Mouse (Mus musculus) stomach, embryonic 14.5 days (tissue): ENCODE results near the gene Jade1. TPM values are rescaled to one million over a fixed set of nuclear protein-coding genes. Genes with fewer than 3 reads are reported as not detected.

Source experiments
- ATAC-seq: fragments of 200-750 bp; cut with Nextera tagmentation; 2 replicates; pipeline ENCODE4 v1.8.0; 2017; ENCODE audit warnings: low read depth, moderate TSS enrichment; ENCODE audit not compliant: insufficient number of reproducible peaks, insufficient read depth, low FRiP score
- H3K27ac ChIP-seq: fragments of 300-500 bp; sonication (generic); 2 replicates; pipeline ENCODE4 v1.5.1; 2014; ENCODE audit warnings: mild to moderate bottlenecking, low read length, moderate library complexity, mixed read lengths
- H3K27me3 ChIP-seq: fragments of 300-500 bp; sonication (generic); 2 replicates; pipeline ENCODE4 v1.6.1; 2014; ENCODE audit warnings: low read length, control low read depth, mixed read lengths; ENCODE audit not compliant: control insufficient read depth, insufficient read depth
- H3K36me3 ChIP-seq: fragments of 300-500 bp; sonication (generic); 2 replicates; pipeline ENCODE4 v1.6.1; 2014; ENCODE audit warnings: mild to moderate bottlenecking, control low read depth, low read length, moderate library complexity, mixed read lengths; ENCODE audit not compliant: control insufficient read depth, insufficient read depth
- H3K4me1 ChIP-seq: fragments of 300-500 bp; sonication (generic); 2 replicates; pipeline ENCODE4 v1.6.1; 2014; ENCODE audit warnings: low read length, control low read depth, mixed read lengths; ENCODE audit not compliant: control insufficient read depth, insufficient read depth
- H3K4me2 ChIP-seq: fragments of 300-500 bp; sonication (generic); replicated peaks from 2 replicates; pipeline ENCODE4 v1.6.1; 2014; ENCODE audit warnings: low read depth, low read length, control low read depth
- H3K4me3 ChIP-seq: fragments of 300-500 bp; sonication (generic); 2 replicates; pipeline ENCODE4 v1.5.1; 2014; ENCODE audit warnings: low read depth, low read length, control low read depth
- H3K9ac ChIP-seq: fragments of 300-500 bp; sonication (generic); replicated peaks from 2 replicates; pipeline ENCODE4 v1.6.1; 2014; ENCODE audit warnings: low read depth, mild to moderate bottlenecking, control low read depth, low read length, moderate library complexity, mixed read lengths
- H3K9me3 ChIP-seq: fragments of 300-500 bp; sonication (generic); 2 replicates; pipeline ENCODE4 v1.6.1; 2016; ENCODE audit warnings: low read depth, low read length, control low read depth; ENCODE audit not compliant: control insufficient read depth
- WGBS: fragments of 180-500 bp; shearing (Covaris S2); extraction: QIAGEN DNeasy Blood & Tissue Kit; methylation state at CpG from one replicate; pipeline ENCODE4 v1.1.7; 2014; 5-methylcytosine and 5-hydroxymethylcytosine counted together
- polyA plus RNA-seq: library from polyadenylated mRNA; unstranded; fragments of >200 nt; fragmentation: Nextera tagmentation; extraction: Ambion mirVana; gene quantifications from 2 replicates; pipeline ENCODE4 v1.2.1, GENCODE M21; 2014

Gene Jade1
- polyA plus RNA-seq, 1 experiment from 2014 or later: 12.1 TPM

- Histone ChIP-seq H3K4me3 (no peak overlapping the region), H3K4me1 (no peaks in the 10 kb centered on the region), H3K36me3 (no peaks in the 10 kb centered on the region), H3K27ac (no peak overlapping the region), H3K27me3 (no peaks in the 10 kb centered on the region), H3K4me2 (no peak overlapping the region), H3K9me3 (no peaks in the 10 kb centered on the region), H3K9ac (no peak overlapping the region)
- WGBS: 43% methylated on average over 3 of the region's 3 CpGs
- no peak for ATAC-seq
Measured at GRCm38 (mm10) chr3:41521733-41522132, 33.8 kb upstream of the Jade1 start.

- H3K4me3 ChIP-seq: no peak overlapping the region
- H3K27ac ChIP-seq: no peak overlapping the region
- H3K4me2 ChIP-seq: no peak overlapping the region
- ATAC-seq: peak; percentile 81
- no peak overlapping the region for H3K9ac ChIP-seq
- no peaks in the 10 kb centered on the region for H3K27me3 ChIP-seq
- no peaks in the 10 kb centered on the region for H3K9me3 ChIP-seq
- no peaks in the 10 kb centered on the region for H3K4me1 ChIP-seq
- 32% methylated on average over 18 of the region's 18 CpGs for WGBS
- no peaks in the 10 kb centered on the region for H3K36me3 ChIP-seq
Measured at GRCm38 (mm10) chr3:41522226-41523005, 33.1 kb upstream of the Jade1 start.

GRCm38 (mm10) chr3:41523006-41523375 lies 32.5 kb upstream of the Jade1 start:
- Histone ChIP-seq H3K27me3 (no peaks in the 10 kb centered on the region), H3K9ac (no peak overlapping the region), H3K4me3 (no peak overlapping the region), H3K27ac (no peak overlapping the region), H3K9me3 (no peaks in the 10 kb centered on the region), H3K36me3 (no peaks in the 10 kb centered on the region), H3K4me2 (no peak overlapping the region), H3K4me1 (no peaks in the 10 kb centered on the region)
- ATAC-seq: no peak
- 39% methylated on average over 2 of the region's 2 CpGs for WGBS

GRCm38 (mm10) chr3:41523460-41523859 lies 32.1 kb upstream of the Jade1 start:
- Histone ChIP-seq H3K9ac (no peak overlapping the region), H3K27ac (no peak overlapping the region), H3K36me3 (no peaks in the 10 kb centered on the region), H3K4me3 (no peak overlapping the region), H3K4me1 (no peaks in the 10 kb centered on the region), H3K9me3 (no peaks in the 10 kb centered on the region), H3K27me3 (no peaks in the 10 kb centered on the region), H3K4me2 (no peak overlapping the region)
- 93% methylated on average over 4 of the region's 4 CpGs for WGBS
- ATAC-seq: no peak

GRCm38 (mm10) chr3:41528291-41528969 lies 27.1 kb upstream of the Jade1 start:
- Histone ChIP-seq H3K4me1 (no peaks in the 10 kb centered on the region), H3K27me3 (no peaks in the 10 kb centered on the region), H3K9me3 (no peaks in the 10 kb centered on the region), H3K36me3 (no peaks in the 10 kb centered on the region), H3K27ac (no peak overlapping the region), H3K4me3 (no peak overlapping the region), H3K4me2 (no peak overlapping the region), H3K9ac (no peak overlapping the region)
- 94% methylated on average over 2 of the region's 2 CpGs for WGBS
- no peak for ATAC-seq

GRCm38 (mm10) chr3:41530156-41530555 lies 25.4 kb upstream of the Jade1 start:
- H3K27ac ChIP-seq: no peak overlapping the region
- H3K4me1 ChIP-seq: no peaks in the 10 kb centered on the region
- H3K4me3 ChIP-seq: no peak overlapping the region
- H3K4me2 ChIP-seq: no peak overlapping the region
- ATAC-seq: no peak
- H3K9me3 ChIP-seq: no peaks in the 10 kb centered on the region
- H3K9ac ChIP-seq: no peak overlapping the region
- H3K36me3 ChIP-seq: no peaks in the 10 kb centered on the region
- WGBS: 71% methylated on average over 3 of the region's 3 CpGs
- no peaks in the 10 kb centered on the region for H3K27me3 ChIP-seq

DNA sequence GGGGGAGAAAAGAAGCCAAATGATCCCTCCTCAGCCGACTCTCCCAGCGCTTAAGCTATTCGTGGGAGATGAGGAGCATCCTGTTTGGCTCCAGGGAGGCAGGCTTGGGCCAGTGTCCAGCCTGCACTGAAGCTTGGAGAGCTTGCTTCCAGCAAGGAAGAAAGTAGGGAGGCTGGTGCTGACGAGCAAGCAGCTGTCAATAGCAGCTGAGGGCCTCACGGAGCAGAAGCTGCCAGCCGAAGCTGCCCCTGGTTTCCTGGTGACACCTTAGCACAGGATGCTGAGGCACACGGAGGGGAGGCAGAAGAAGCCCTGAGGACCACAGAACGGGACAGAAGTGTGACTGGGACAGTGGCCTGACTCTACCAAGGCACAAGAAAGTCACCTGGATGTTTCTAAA lies 24.0 kb upstream of the Jade1 start:
- Histone ChIP-seq H3K27me3 (no peaks in the 10 kb centered on the region), H3K4me2 (no peak overlapping the region; the same call in 1 of the 2 replicates), H3K9me3 (no peaks in the 10 kb centered on the region), H3K36me3 (no peaks in the 10 kb centered on the region), H3K4me1 (no peaks in the 10 kb centered on the region), H3K27ac (no peak overlapping the region), H3K9ac (no peak overlapping the region), H3K4me3 (no peak overlapping the region)
- WGBS: 17% methylated on average over 8 of the region's 8 CpGs
- no peak for ATAC-seq

- Histone ChIP-seq H3K4me2 (no peak overlapping the region; the same call in 1 of the 2 replicates), H3K27ac (no peak overlapping the region), H3K9ac (no peak overlapping the region), H3K4me3 (no peak overlapping the region), H3K4me1 (no peaks in the 10 kb centered on the region), H3K36me3 (no peaks in the 10 kb centered on the region), H3K27me3 (no peaks in the 10 kb centered on the region), H3K9me3 (no peaks in the 10 kb centered on the region)
- WGBS: 56% methylated on average over 12 of the region's 12 CpGs
- peak; percentile 75 for ATAC-seq
Measured at GRCm38 (mm10) chr3:41532109-41532508, 23.4 kb upstream of the Jade1 start.
